Mouse (Mus musculus): ENCODE results near the gene Hs3st2.

Gene Hs3st2

GRCm38 (mm10) chr7:121542458-121542857, 150.8 kb downstream of the Hs3st2 start:
- in situ Hi-C loops (cut with MboI, MseI): no loop called here

- in situ Hi-C loops (cut with MboI, MseI): no loop called here
Observed at GRCm38 (mm10) chr7:121549329-121550022, 157.8 kb downstream of the Hs3st2 start.
